Mouse (Mus musculus) WW6 (cell line): Measurements from ENCODE around the gene Slc7a7.
"Not testable (repeated sequence)": the region's sequence is repeated elsewhere in the genome, so short reads cannot be mapped to it uniquely, and the experiment has no call there.

Experiments
- DNase-seq: peaks from one replicate; pipeline ENCODE4 v3.0.0-alpha.2; 2013; ENCODE audit warnings: low read depth, low spot score

The Slc7a7 gene

DNA sequence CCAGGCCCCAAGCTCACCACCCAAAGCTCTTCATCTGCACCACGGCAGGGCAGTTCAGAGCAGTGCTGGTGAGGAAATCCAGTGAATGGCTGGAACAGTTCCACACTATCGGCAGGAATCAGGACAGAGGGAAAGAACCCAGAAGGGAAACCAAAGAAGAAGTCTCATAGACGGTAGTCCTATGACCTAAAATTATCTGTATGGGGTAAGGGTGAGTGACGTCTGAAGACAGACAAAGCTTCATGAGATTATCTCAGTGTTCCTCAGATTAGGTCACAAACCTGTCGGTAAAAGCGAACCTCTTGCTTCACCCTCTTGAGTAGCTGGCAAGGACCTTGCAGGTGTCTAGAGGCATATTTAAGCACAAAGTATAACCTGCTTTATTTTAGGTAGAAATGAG lies 40.4 kb downstream of the Slc7a7 start:
- DNase-seq = no peak

- no peak for DNase-seq
These were observed 41.7 kb downstream of the Slc7a7 start for GRCm38 (mm10) chr14:54375916-54376315.

GRCm38 (mm10) chr14:54372923-54373322 lies 44.7 kb downstream of the Slc7a7 start:
- no peak for DNase-seq

- DNase-seq = no peak
These were observed 46.1 kb downstream of the Slc7a7 start for GRCm38 (mm10) chr14:54371460-54371859.

GRCm38 (mm10) chr14:54370595-54370994 lies 47.0 kb downstream of the Slc7a7 start:
- no peak for DNase-seq

DNA sequence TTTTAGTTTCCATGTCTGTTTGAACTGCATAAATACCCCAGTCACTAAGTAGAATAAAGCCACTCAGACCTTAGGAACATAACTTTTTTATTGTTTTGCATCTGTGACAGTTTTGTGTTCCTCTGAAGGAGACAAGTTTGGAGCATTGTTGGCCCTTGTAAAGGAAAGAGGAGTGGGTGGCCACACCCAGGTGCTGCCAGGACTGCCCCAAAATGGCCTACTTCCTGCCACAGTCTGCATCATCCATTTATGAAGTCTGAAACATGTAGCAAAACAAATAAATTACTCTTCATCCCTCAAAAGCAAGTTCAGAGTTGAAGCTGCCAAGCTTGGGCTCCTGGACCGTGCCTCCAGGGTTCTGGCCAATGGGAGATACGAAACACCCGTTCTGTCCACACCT lies 48.2 kb downstream of the Slc7a7 start:
- DNase-seq = no peak

DNA sequence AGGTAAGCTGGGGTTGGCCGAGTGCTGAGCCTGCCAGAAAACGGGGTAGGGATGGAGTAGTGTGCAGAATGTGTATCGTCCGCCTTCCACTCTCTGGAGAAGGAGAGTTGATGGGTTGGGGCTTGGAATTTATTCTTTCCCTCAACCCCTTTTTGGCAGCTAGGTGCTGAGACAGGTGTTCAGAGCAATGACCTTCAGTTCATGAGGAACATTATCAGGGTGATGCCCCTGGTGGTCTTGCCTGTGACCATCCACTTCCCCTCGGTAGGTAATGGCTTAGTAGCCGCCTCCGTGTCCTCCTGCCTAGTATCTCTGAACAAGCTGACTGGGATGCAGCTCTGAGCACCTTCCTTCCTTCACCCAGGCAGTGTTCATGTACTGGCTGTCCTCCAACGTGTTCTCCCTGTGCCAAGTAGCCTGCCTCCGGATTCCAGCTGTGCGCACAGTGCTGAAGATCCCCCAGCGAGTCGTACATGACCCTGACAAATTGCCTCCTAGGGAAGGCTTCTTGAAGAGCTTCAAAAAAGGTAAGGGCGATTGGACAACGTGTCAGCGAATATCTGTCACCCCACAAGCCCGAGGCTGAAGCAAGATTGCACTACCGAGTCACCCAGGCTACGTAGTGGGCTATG lies 50.0 kb downstream of the Slc7a7 start:
- DNase-seq = no peak

DNA sequence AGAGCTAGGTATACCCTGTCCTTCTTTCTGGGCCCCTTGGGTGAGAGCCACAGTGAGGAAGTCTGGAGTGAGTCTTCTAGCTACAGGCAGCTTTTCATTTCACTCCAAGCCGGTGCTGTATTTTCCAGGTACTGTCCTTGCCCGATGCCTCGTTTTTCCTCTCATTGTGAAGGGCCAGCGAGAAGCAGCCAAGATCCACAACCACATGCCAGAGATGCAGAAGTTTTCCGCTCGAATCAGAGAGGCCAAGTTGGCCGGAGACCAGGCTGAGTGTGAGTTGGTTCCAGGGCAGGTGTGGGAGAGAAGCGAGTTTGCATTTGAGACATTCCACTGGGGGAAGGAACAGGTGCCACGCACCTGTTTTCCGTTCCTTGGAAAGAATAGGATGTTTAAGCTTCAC lies 51.0 kb downstream of the Slc7a7 start:
- no peak for DNase-seq

GRCm38 (mm10) chr14:54365026-54365645 lies 52.4 kb downstream of the Slc7a7 start:
- no peak for DNase-seq

DNA sequence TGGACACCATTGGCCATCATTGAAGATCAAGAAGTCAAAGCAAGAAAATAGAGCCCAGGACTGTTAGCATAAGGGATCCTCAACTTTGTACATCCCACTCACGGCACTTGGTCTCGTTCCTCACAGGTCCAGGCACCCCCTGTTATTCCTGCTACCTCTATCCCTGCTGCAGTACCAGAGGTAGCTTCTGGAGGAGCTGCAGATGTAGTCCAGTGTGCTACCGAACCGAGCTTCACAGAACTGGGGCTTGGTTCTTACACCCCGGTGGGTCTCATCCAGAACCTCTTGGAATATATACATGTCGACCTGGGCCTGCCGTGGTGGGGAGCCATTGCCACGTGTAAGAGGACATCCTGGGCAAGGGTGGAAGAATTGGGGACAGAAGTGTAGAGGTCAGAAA lies 54.4 kb downstream of the Slc7a7 start:
- DNase-seq = no peak

DNA sequence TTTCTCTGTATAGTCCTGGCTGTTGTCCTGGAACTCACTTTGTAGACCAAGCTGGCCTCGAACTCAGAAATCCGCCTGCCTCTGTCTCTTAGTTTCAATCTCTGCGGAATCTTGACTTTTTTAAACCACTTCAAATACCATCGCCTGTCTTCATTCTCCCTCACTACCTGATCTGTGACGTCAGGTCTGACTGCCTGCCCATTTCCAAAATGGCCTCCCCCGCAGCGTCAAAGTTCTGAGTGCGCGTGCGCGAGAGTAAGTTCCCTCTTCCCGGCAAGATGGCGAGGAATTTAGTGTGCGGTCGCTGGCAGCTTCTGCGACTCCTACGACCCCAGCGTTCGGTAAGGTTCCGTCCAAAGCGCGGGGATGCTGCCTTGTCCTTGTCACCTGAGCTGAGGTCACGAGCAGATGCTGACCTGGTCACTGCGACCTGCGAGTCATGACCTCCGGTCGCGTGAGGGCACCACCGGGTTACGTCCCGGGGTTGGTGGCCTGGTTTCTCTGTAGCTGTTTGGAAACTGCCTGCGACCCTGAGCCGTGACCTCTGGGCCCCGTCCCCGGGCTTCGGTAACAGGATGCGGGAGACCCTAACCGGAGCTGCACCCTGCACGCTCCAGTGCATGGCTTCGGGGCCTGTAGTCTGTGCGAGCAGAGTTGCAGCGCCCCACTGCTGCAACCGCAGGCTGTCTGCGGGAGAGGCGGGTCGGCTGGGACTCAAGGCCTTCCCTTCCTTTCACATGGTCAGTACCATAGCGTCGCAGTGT lies 56.8 kb downstream of the Slc7a7 start, which contains the start of gene Oxa1l:
TSS of gene Oxa1l (plus strand) at position 258 of the 764 bp plus-strand sequence.
- DNase-seq = peak; percentile 86

GRCm38 (mm10) chr14:54354406-54354805 lies 63.2 kb downstream of the Slc7a7 start:
- no peak for DNase-seq

DNA sequence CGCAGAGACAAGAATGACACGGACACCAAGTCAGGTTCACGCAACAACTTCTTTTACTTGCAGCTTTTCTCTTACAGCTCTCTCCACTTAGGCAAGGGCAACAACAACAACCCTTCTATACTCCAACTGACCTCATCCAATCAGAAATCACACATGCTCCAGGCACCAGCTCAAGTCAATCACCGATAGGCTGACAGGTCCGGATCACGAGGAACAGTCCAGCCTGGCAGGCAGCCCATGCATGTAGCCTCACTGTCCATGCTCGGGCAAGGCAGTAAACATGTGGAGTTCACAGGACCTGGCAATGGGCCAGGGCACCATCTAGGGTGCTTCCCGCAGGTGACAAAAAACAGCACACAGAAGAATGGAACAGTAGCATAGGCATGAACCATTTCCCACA lies 65.3 kb downstream of the Slc7a7 start:
- no peak for DNase-seq

DNA sequence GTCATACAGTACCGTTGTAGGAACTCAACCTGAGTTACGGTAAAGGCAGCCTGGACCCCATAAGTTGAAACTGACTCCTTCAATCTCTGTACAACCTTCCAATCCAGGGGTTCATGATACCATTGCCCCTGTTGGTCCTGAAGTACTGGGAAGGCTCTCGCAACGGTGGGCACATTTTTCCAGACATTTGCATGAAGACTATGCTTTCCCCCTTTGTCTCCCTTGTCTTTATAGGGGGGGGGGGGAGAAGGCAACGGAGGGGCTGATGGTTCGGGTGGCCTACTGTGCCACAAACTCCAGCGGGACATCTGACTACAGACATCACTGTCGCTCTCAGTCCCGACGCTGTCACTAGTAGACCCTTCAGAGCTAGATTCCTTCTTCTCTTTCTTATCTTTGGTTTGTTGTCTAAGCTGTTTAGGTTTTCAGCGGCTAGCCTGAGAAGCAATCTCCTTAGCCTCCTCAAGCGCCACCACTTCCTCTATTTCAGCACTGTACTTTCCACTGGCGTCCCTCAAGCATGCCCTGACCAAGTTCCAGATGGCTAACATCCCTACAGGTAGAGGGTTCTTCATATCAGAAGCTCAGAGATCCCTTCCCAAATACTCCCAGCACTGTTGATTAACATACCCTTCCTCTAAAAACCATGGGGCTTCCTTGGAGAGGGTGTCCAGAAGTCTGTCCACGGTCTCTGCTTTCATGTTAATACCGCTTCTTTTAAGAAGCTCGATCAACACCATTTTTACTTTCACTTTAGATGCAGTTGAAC lies 66.6 kb downstream of the Slc7a7 start:
- DNase-seq = not testable (repeated sequence)

DNA sequence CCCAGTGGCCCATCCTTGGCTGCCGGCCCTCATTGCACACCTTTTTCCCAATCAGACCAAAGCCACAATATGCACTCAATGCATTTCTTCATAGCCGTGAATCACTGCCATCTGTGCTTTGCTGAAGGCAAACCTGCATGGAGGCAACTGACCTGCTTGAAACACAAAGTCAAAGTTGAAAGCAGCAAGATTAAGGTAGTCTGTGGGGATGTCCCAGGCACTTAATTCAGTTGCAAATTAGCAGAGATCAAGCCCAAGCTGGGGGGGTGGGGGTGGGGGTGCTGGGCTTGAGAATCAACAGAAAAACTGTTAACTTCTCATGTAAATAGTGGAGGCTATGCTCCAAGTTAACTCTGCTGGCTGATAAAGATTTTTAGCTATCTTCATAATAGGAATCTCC lies 75.8 kb downstream of the Slc7a7 start:
- not testable (repeated sequence) for DNase-seq

DNA sequence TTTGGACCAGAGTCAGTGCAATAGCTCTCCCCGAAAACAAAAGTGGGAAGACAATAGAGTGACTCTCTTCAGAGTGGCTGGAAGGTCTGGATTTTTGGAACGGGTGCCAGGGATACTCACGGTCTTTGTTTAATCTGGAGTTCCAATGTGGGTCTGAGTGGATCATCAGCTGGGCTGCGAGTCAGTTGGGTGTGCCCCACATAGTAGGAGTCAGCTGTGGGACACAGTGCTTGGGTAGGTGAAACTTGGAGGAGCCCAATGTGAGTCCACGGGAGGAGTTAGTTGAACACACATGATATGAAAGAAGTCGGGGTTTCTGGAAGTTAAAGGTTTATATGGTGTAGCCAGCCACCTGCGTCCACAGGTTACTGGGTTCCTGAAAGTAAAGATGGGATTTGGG lies 76.7 kb downstream of the Slc7a7 start:
- DNase-seq = no peak

DNA sequence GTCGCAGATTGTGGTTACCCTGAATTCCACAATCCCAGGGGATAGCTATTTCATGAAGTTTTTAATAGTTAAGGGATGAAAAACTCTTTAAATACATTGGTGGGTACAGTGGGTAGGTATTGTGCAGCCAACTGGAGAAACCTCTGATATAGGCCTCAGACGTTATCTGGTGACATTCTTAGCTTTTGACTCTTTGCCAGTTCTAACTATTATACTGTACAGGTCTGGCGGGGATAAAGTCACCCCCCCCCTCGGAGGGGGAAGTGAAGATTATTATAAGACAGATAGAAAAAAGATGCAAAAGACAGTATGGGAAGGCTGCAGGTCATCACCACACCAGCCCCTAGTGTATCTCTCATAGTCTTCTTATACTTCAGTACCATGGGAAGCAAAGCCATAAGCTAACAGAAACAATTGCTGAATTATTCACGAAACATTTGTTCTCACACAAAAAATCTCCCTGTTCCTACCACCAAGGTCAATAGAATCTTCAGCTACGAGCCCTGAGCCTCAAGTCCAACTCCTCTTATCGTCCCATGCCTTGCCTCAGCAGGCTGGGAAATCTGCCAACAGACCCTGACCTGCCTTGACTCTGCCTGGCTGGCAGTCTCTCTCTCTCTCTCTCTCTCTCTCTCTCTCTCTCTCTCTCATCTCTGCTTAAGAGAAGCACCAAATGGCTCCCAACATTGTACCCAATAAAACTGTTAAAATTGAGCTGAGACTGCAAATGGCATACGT lies 84.0 kb downstream of the Slc7a7 start:
- no peak for DNase-seq

DNA sequence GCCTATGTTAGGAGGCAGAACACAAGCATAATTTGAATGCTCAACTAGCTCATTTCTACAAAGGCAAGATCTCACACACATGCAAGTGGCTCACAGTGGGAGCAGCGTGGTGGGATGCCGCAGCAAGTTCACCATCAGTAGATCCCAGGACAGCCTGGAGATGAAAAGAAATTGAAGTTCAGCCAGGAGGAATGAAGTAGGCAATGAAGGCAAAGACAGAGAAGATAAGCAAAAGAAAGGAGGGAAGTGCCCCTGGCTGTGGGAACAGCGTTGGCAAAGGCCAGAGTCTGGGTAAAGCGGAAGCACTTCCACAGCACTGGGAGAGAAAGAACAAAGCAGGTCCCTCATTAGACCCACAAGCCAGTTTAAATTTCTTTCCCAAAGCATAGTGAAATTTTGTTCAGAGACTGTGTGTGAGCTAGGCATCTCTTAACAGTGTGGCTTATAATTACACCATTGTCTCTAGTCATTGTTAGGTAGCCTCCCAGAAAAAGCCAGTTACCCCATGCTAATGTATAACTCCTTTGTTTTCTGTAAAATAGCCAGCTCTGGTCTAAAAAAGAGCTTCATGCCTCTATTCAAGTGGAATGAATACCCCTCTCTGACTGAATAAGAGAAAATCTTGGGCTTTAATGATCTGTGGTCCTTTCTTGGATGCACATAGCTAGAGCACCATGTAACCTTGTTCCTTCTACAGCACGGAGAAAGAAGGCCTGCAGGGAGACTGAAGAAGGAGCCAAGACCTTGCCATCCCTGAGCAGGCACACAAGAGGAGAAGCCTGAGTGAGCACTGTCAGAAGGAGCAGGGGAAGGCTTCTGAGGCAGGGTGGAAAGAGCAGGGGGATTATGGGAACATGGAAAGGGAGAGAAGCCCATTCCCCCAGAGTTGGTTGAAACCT lies 85.2 kb downstream of the Slc7a7 start:
- DNase-seq = no peak

GRCm38 (mm10) chr14:54331178-54331577 lies 86.4 kb downstream of the Slc7a7 start:
- DNase-seq = no peak

- DNase-seq = peak; percentile 70
These were observed 88.4 kb downstream of the Slc7a7 start for GRCm38 (mm10) chr14:54329201-54329600.
